Mouse (Mus musculus): ENCODE measurements around the gene Gm4353. TPM values are rescaled to one million over a fixed set of nuclear protein-coding genes. Genes with fewer than 3 reads are reported as not detected.
A peak's percentile ranks its signal among the peaks of the same experiment; 100 is the strongest.
"Not testable (repeated sequence)": the region's sequence is repeated elsewhere in the genome, so short reads cannot be mapped to it uniquely, and the experiment has no call there.

Gm4353 gene
- 1 to 10 TPM; 1.5 to 1.9 TPM for total RNA-seq (2021)
- long read RNA-seq, experiment 1 = 0 reads
- long read RNA-seq, experiment 2 = 0 reads

GRCm38 (mm10) chr7:116084366-116084765 lies at the start of gene Gm4353:
TSS of gene Gm4353 (minus strand) at chr7:116084635.
- not testable (repeated sequence) for DNase-seq (ENCODE audit: low spot score)

- DNase-seq (ENCODE audit: low spot score) = peak; percentile 81
Measured at GRCm38 (mm10) chr7:116132078-116132477, 47.6 kb upstream of the Gm4353 start.

- DNase-seq (ENCODE audit: low spot score) = no peak
Measured at GRCm38 (mm10) chr7:116131390-116131789, 47.0 kb upstream of the Gm4353 start.

GRCm38 (mm10) chr7:116129374-116129773 lies 44.9 kb upstream of the Gm4353 start:
- DNase-seq (ENCODE audit: low spot score) = no peak

- DNase-seq (ENCODE audit: low spot score) = no peak
Measured at GRCm38 (mm10) chr7:116128286-116128685, 43.9 kb upstream of the Gm4353 start.

GRCm38 (mm10) chr7:116127052-116127451 lies 42.6 kb upstream of the Gm4353 start:
- DNase-seq (ENCODE audit: low spot score) = no peak

GRCm38 (mm10) chr7:116125671-116126070 lies 41.2 kb upstream of the Gm4353 start:
- no peak for DNase-seq (ENCODE audit: low spot score)

- DNase-seq (ENCODE audit: low spot score) = no peak
Measured at GRCm38 (mm10) chr7:116124057-116124456, 39.6 kb upstream of the Gm4353 start.

- no peak for DNase-seq (ENCODE audit: low spot score)
Measured at GRCm38 (mm10) chr7:116123597-116123985, 39.2 kb upstream of the Gm4353 start.

- no peak for DNase-seq (ENCODE audit: low spot score)
Measured at GRCm38 (mm10) chr7:116122981-116123596, 38.7 kb upstream of the Gm4353 start.

GRCm38 (mm10) chr7:116121202-116121601 lies 36.8 kb upstream of the Gm4353 start:
- no peak for DNase-seq (ENCODE audit: low spot score)

- DNase-seq (ENCODE audit: low spot score) = no peak
Measured at GRCm38 (mm10) chr7:116120737-116121136, 36.3 kb upstream of the Gm4353 start.

GRCm38 (mm10) chr7:116119306-116119857 lies 34.9 kb upstream of the Gm4353 start:
- no peak for DNase-seq (ENCODE audit: low spot score)

- no peak for DNase-seq (ENCODE audit: low spot score)
Measured at GRCm38 (mm10) chr7:116115991-116116390, 31.6 kb upstream of the Gm4353 start.

GRCm38 (mm10) chr7:116115216-116115930 lies 30.9 kb upstream of the Gm4353 start:
- DNase-seq (ENCODE audit: low spot score) = no peak

GRCm38 (mm10) chr7:116111546-116111945 lies 27.1 kb upstream of the Gm4353 start:
- DNase-seq (ENCODE audit: low spot score) = no peak

- no peak for DNase-seq (ENCODE audit: low spot score)
Measured at GRCm38 (mm10) chr7:116110661-116111060, 26.2 kb upstream of the Gm4353 start.

- DNase-seq (ENCODE audit: low spot score) = no peak
Measured at GRCm38 (mm10) chr7:116103091-116103490, 18.7 kb upstream of the Gm4353 start.

GRCm38 (mm10) chr7:116099952-116100528 lies 15.6 kb upstream of the Gm4353 start:
- DNase-seq (ENCODE audit: low spot score) = no peak

- DNase-seq (ENCODE audit: low spot score) = no peak
Measured at GRCm38 (mm10) chr7:116093466-116093850, 9.0 kb upstream of the Gm4353 start.

GRCm38 (mm10) chr7:116092710-116093465 lies 8.5 kb upstream of the Gm4353 start:
- peak; percentile 98 for DNase-seq (ENCODE audit: low spot score)

- no peak for DNase-seq (ENCODE audit: low spot score)
Measured at GRCm38 (mm10) chr7:116060739-116061138, 23.7 kb downstream of the Gm4353 start.

All from gastrocnemius, adult 18-20 months (tissue).